Mouse (Mus musculus) embryonic facial prominence, embryonic 11.5 days (tissue): ENCODE data around the gene Gm27021. TPM values are rescaled to one million over a fixed set of nuclear protein-coding genes. Genes with fewer than 3 reads are reported as not detected.

Source experiments
- ATAC-seq: fragments of 200-750 bp; cut with Nextera tagmentation; replicated peaks from 2 replicates; pipeline ENCODE4 v1.8.0; 2017; ENCODE audit warnings: low read depth; ENCODE audit not compliant: insufficient number of reproducible peaks, low FRiP score, low TSS enrichment
- DNase-seq: peaks from one replicate; pipeline ENCODE4 v3.0.0-alpha.2; 2015; ENCODE audit warnings: low spot score
- H3K27ac ChIP-seq: fragments of 300-500 bp; sonication (generic); replicated peaks from 2 replicates; pipeline ENCODE4 v1.5.1; 2014; ENCODE audit warnings: mild to moderate bottlenecking, low read depth, low read length, control low read depth
- H3K27me3 ChIP-seq: fragments of 300-500 bp; sonication (generic); 2 replicates; pipeline ENCODE4 v1.6.1; 2014; ENCODE audit warnings: mild to moderate bottlenecking, low read length, moderate library complexity, mixed read lengths; ENCODE audit not compliant: control insufficient read depth, insufficient read depth
- H3K36me3 ChIP-seq: fragments of 300-500 bp; sonication (generic); replicated peaks from 2 replicates; pipeline ENCODE4 v1.6.1; 2014; ENCODE audit warnings: low read depth, mild to moderate bottlenecking, low read length, moderate library complexity, mixed read lengths; ENCODE audit not compliant: control insufficient read depth, insufficient read depth
- H3K4me1 ChIP-seq: fragments of 300-500 bp; sonication (generic); 2 replicates; pipeline ENCODE4 v1.6.1; 2014; ENCODE audit warnings: low read length, mixed read lengths; ENCODE audit not compliant: control insufficient read depth, insufficient read depth
- H3K4me2 ChIP-seq: fragments of 300-500 bp; sonication (generic); 2 replicates; pipeline ENCODE4 v1.6.1; 2014; ENCODE audit warnings: low read depth, mild to moderate bottlenecking, control low read depth, low read length, moderate library complexity
- H3K4me3 ChIP-seq: fragments of 300-500 bp; sonication (generic); 2 replicates; pipeline ENCODE4 v1.5.1; 2014; ENCODE audit warnings: low read depth, low read length, control low read depth
- H3K9ac ChIP-seq: fragments of 300-500 bp; sonication (generic); replicated peaks from 2 replicates; pipeline ENCODE4 v1.6.1; 2014; ENCODE audit warnings: mild to moderate bottlenecking, control low read depth, low read length
- H3K9me3 ChIP-seq: fragments of 300-500 bp; sonication (generic); replicated peaks from 2 replicates; pipeline ENCODE4 v1.6.1; 2016; ENCODE audit warnings: mild to moderate bottlenecking, low read length, inconsistent platforms, mixed read lengths; ENCODE audit not compliant: control insufficient read depth
- WGBS: fragments of 180-500 bp; shearing (Covaris S2); extraction: QIAGEN DNeasy Blood & Tissue Kit; methylation state at CpG from one replicate; pipeline ENCODE4 v1.1.7; 2014; 5-methylcytosine and 5-hydroxymethylcytosine counted together
- polyA plus RNA-seq: library from polyadenylated mRNA; unstranded; fragments of >200 nt; fragmentation: Nextera tagmentation; extraction: Ambion mirVana; gene quantifications from 2 replicates; pipeline ENCODE4 v1.2.1, GENCODE M21; 2014

Gene Gm27021
- polyA plus RNA-seq, 1 experiment from 2014 or later = 3.0 TPM

GRCm38 (mm10) chr8:120620441-120620840 lies 47.4 kb downstream of the Gm27021 start:
- DNase-seq (no peak), ATAC-seq (no peak)
- 41% methylated on average over 7 of the region's 7 CpGs for WGBS

GRCm38 (mm10) chr8:120619235-120620180 lies 48.4 kb downstream of the Gm27021 start:
- Histone ChIP-seq H3K9ac (no peak overlapping the region; the same call in 1 of the 2 replicates), H3K9me3 (no peaks in the 10 kb centered on the region), H3K27me3 (no peaks in the 10 kb centered on the region), H3K36me3 (no peaks in the 10 kb centered on the region), H3K27ac (no peak overlapping the region), H3K4me2 (no peak overlapping the region), H3K4me3 (no peak overlapping the region), H3K4me1 (peaks cover 3% of the 10 kb centered on the region; the same call in 1 of the 2 replicates)
- DNase-seq (no peak), ATAC-seq (no peak)
- WGBS = 73% methylated on average over 11 of the region's 11 CpGs

More at GRCm38 (mm10) chr8:120620441-120620840, 47.4 kb downstream of the Gm27021 start:
- Histone ChIP-seq H3K9me3 (no peaks in the 10 kb centered on the region), H3K4me3 (no peak overlapping the region), H3K4me1 (peaks cover 3% of the 10 kb centered on the region; the same call in 1 of the 2 replicates), H3K36me3 (no peaks in the 10 kb centered on the region), H3K4me2 (no peak overlapping the region), H3K9ac (peak overlapping the region; percentile 13; the same call in 1 of the 2 replicates), H3K27ac (no peak overlapping the region), H3K27me3 (no peaks in the 10 kb centered on the region)

GRCm38 (mm10) chr8:120618110-120618509 lies 49.8 kb downstream of the Gm27021 start:
- peak overlapping the region; percentile 34; the same call in 1 of the 2 replicates for H3K9ac ChIP-seq
- H3K36me3 ChIP-seq = no peaks in the 10 kb centered on the region
- no peak overlapping the region for H3K4me3 ChIP-seq
- no peaks in the 10 kb centered on the region for H3K9me3 ChIP-seq
- H3K4me1 ChIP-seq = peaks cover 3% of the 10 kb centered on the region; the same call in 1 of the 2 replicates
- no peak overlapping the region for H3K27ac ChIP-seq
- DNase-seq = peak; percentile 88
- H3K27me3 ChIP-seq = no peaks in the 10 kb centered on the region
- WGBS = 2% methylated on average over 6 of the region's 6 CpGs
- ATAC-seq = peak; percentile 21; the same call in 1 of the 2 replicates
- no peak overlapping the region for H3K4me2 ChIP-seq

- H3K4me1 ChIP-seq = peaks cover 3% of the 10 kb centered on the region; the same call in 1 of the 2 replicates
Observed at GRCm38 (mm10) chr8:120616663-120617626, 50.9 kb downstream of the Gm27021 start.

GRCm38 (mm10) chr8:120614491-120614890 lies 53.4 kb downstream of the Gm27021 start:
- Histone ChIP-seq H3K27me3 (no peaks in the 10 kb centered on the region), H3K9ac (no peak overlapping the region), H3K27ac (no peak overlapping the region), H3K4me2 (no peak overlapping the region), H3K36me3 (no peaks in the 10 kb centered on the region), H3K4me1 (peaks cover 3% of the 10 kb centered on the region; the same call in 1 of the 2 replicates), H3K4me3 (no peak overlapping the region), H3K9me3 (no peaks in the 10 kb centered on the region)
- 89% methylated on average over 3 of the region's 3 CpGs for WGBS
- DNase-seq (no peak), ATAC-seq (no peak)

More at GRCm38 (mm10) chr8:120616663-120617626, 50.9 kb downstream of the Gm27021 start:
- no peak overlapping the region for H3K4me3 ChIP-seq
- 19% methylated on average over 7 of the region's 8 CpGs for WGBS
- H3K9me3 ChIP-seq = no peaks in the 10 kb centered on the region
- ATAC-seq (peak; percentile 68), DNase-seq (peak; percentile 45)
- no peak overlapping the region for H3K4me2 ChIP-seq
- H3K9ac ChIP-seq = peak overlapping the region; percentile 28
- no peaks in the 10 kb centered on the region for H3K27me3 ChIP-seq
- H3K27ac ChIP-seq = 0 out of 2 replicates have a peak overlapping the region, but pooled peaks have one; percentile 28
- H3K36me3 ChIP-seq = no peaks in the 10 kb centered on the region

- WGBS = 94% methylated on average over 6 of the region's 6 CpGs
Observed at GRCm38 (mm10) chr8:120610824-120611223, 57.1 kb downstream of the Gm27021 start.

GRCm38 (mm10) chr8:120607885-120608284 lies 60.0 kb downstream of the Gm27021 start:
- Histone ChIP-seq H3K9ac (no peak overlapping the region), H3K27me3 (no peaks in the 10 kb centered on the region), H3K27ac (no peak overlapping the region), H3K36me3 (no peaks in the 10 kb centered on the region), H3K4me1 (no peaks in the 10 kb centered on the region), H3K9me3 (no peaks in the 10 kb centered on the region), H3K4me2 (no peak overlapping the region), H3K4me3 (no peak overlapping the region)
- no peak for ATAC-seq
- WGBS = 11% methylated on average over 7 of the region's 7 CpGs
- peak; percentile 81 for DNase-seq

More at GRCm38 (mm10) chr8:120610824-120611223, 57.1 kb downstream of the Gm27021 start:
- Histone ChIP-seq H3K36me3 (no peaks in the 10 kb centered on the region), H3K9ac (no peak overlapping the region), H3K27ac (no peak overlapping the region), H3K4me3 (no peak overlapping the region), H3K4me1 (no peaks in the 10 kb centered on the region), H3K4me2 (no peak overlapping the region), H3K9me3 (no peaks in the 10 kb centered on the region), H3K27me3 (no peaks in the 10 kb centered on the region)
- ATAC-seq (no peak), DNase-seq (no peak)
